Comparison of ENCODE assay signal across 16 mouse cellular contexts in genomic region chr9:32581851-32582573, GRCm38 (mm10). TPM values are rescaled to one million over a fixed set of nuclear protein-coding genes. Genes with fewer than 3 reads are reported as not detected.
DNase-seq lines count a peak whose midpoint lies in the region; TF ChIP-seq lines count a peak whose summit lies in the region.
"Had no signal": no experiment of that assay in that cellular context is flagged by ENCODE, and none has a peak within 500 bp of the region (broad histone marks: within the 10 kb centered on the region; RNA-seq: fewer than 3 reads in every experiment).

No protein-coding gene starts in this region.

- H3K79me2 ChIP-seq in heart, adult 2 months (replicated peaks; ENCODE audit: control insufficient read depth, insufficient read depth, low read length), result no peaks in the 10 kb centered on the region

- DNase-seq in heart, adult 2 months, result no peak
- no peak for DNase-seq in heart, postnatal 10 days
- peak; percentile 69 for DNase-seq in thymus, postnatal 0 days (ENCODE audit: low spot score)
- no peak for DNase-seq in thymus, postnatal 4 days
- peak; percentile 60 for DNase-seq in induced T-regulatory cell, adult 2 months (ENCODE audit: low read depth)
- peak; percentile 76 for DNase-seq in splenic B cell, adult 2 months (ENCODE audit: low read depth, low spot score)
- DNase-seq in Muller cell, postnatal 12 days (ENCODE audit: inconsistent ontology term), result no peak
- DNase-seq in lung, adult 18-20 months, result no peak
- DNase-seq: cerebellum, adult 2 months; kidney, adult 18-20 months; kidney, postnatal 36 days; right cerebral cortex, postnatal 4 days had no signal

- H3K27ac ChIP-seq in heart, adult 2 months, result no peak overlapping the region
- H3K27ac ChIP-seq: heart, embryonic 10.5 days; limb, embryonic 13.5 days; lung, embryonic 15.5 days had no signal

- 0 out of 2 replicates have a peak, but pooled peaks have one; percentile 2 for TF ChIP-seq CTCF in heart, adult 2 months (IDR thresholded peaks at IDR 0.05)

- TF ChIP-seq POLR2A in heart, adult 2 months (IDR thresholded peaks at IDR 0.05; ENCODE audit: insufficient read depth, low read depth, low read length), result no peak

- intact Hi-C loops in heart, adult 2 months (cut with DNase I), result no loop called here
- intact Hi-C loops in heart, postnatal 10 days (cut with DNase I), result no loop called here

- no peaks in the 10 kb centered on the region for H3K36me3 ChIP-seq in heart, adult 2 months (ENCODE audit: control insufficient read depth, insufficient read depth, low read length)
- no peaks in the 10 kb centered on the region for H3K36me3 ChIP-seq in splenic B cell, adult 2 months (ENCODE audit: control insufficient read depth, insufficient read depth, low read length, poor library complexity, severe bottlenecking)
- H3K36me3 ChIP-seq: heart, embryonic 10.5 days; limb, embryonic 13.5 days; lung, embryonic 15.5 days had no signal

- 37% methylated on average over 11 of the region's 11 CpGs for WGBS in heart, adult 2 months

- H3K4me1 ChIP-seq in heart, adult 2 months (ENCODE audit: control insufficient read depth, insufficient read depth, low read length), result no peaks in the 10 kb centered on the region
- H3K4me1 ChIP-seq: heart, embryonic 10.5 days; limb, embryonic 13.5 days; lung, embryonic 15.5 days had no signal

- H3K27me3 ChIP-seq in heart, adult 2 months (ENCODE audit: control insufficient read depth, insufficient read depth, low read length), result no peaks in the 10 kb centered on the region
- no peaks in the 10 kb centered on the region for H3K27me3 ChIP-seq in splenic B cell, adult 2 months (ENCODE audit: control insufficient read depth, insufficient read depth, low read length, poor library complexity, severe bottlenecking)
- H3K27me3 ChIP-seq: limb, embryonic 13.5 days; lung, embryonic 15.5 days; Patski had no signal

- H3K4me3 ChIP-seq in heart, adult 2 months, result no peak overlapping the region
- H3K4me3 ChIP-seq: heart, embryonic 10.5 days; limb, embryonic 13.5 days; lung, embryonic 15.5 days had no signal

- no peak for TF ChIP-seq EP300 in heart, adult 2 months (IDR thresholded peaks at IDR 0.05; ENCODE audit: insufficient read depth, low read depth, low read length)

- no peak overlapping the region for H3K9ac ChIP-seq in heart, adult 2 months (ENCODE audit: low read depth, low read length)
- H3K9ac ChIP-seq: limb, embryonic 13.5 days; lung, embryonic 15.5 days had no signal

RNA-seq across cellular contexts. Expression of gene Fli1, which starts 39.4 kb away (rescaled TPM):
- total RNA-seq in heart, adult 2 months (2021), result 10 to 100 TPM; 23.5 to 28.2 TPM
- polyA plus RNA-seq in heart, adult 2 months (2012; rRNA removed), result 14.9 and 17.4 TPM in 2 replicates
- total RNA-seq in heart, postnatal 10 days (2021), result 10 to 100 TPM; 41.1 to 47.5 TPM
- 50.6 and 53.5 TPM in 2 replicates for polyA plus RNA-seq in thymus, postnatal 0 days (2015; fragmentation: Nextera tagmentation; extraction: Ambion mirVana)

RNA-seq across cellular contexts. Expression of gene Ets1, which starts 54.0 kb away (rescaled TPM):
- total RNA-seq in heart, adult 2 months (2021), result 10 to 100 TPM; 40.7 to 48.7 TPM
- 22.6 and 39.6 TPM in 2 replicates for polyA plus RNA-seq in heart, adult 2 months (2012; rRNA removed)
- 100 to 1,000 TPM; 119 to 154 TPM for total RNA-seq in heart, postnatal 10 days (2021)
- polyA plus RNA-seq in thymus, postnatal 0 days (2015; fragmentation: Nextera tagmentation; extraction: Ambion mirVana), result 324 and 355 TPM in 2 replicates

Comparison
In these comparisons a context has a peak if more than half of its experiments do, and no peak if none do; other contexts are left out.
1. DNase-seq: peak in thymus, postnatal 0 days (single experiment), induced T-regulatory cell, adult 2 months (single experiment) and splenic B cell, adult 2 months (single experiment); none in heart, adult 2 months (0 of 2), heart, postnatal 10 days (0 of 2), thymus, postnatal 4 days (single experiment), Muller cell, postnatal 12 days (single experiment) and lung, adult 18-20 months (0 of 2).